In the genomic region with DNA sequence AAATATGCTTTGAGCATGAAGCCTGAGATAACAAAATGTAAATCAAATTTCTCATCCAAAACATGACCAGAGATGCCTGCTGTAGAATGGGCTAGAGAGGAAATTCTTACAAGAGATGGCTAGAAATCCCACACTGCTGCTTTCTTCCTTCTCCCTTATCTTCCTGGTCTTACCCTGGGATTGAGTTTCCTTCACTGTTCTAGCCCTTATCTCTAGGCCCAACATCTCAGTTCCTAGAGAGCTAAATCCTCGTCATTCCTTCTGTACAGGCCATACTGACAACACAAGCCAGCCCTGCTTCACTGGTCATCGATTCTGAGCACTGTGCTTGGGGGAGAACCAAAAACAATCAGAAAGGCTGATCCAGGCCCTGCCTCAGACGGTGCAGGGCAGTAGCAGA, we compare ENCODE assay signal across 36 mouse cellular contexts. TPM values are rescaled to one million over a fixed set of nuclear protein-coding genes. Genes with fewer than 3 reads are reported as not detected.
"Had no signal": no experiment of that assay in that cellular context is flagged by ENCODE, and none has a peak within 500 bp of the region (broad histone marks: within the 10 kb centered on the region; RNA-seq: fewer than 3 reads in every experiment).

No protein-coding gene starts in this region.

RNA-seq across cellular contexts. Expression of a gene that starts 1.6 kb away (rescaled TPM):
- total RNA-seq: heart, postnatal 10 days; heart, postnatal 14 days; heart, postnatal 25 days; heart, postnatal 36 days; heart, postnatal 4 days; hematopoietic stem cell, adult 5-6 weeks; hindbrain, postnatal 0 days; layer of hippocampus, adult 18-20 months; layer of hippocampus, adult 2 months; layer of hippocampus, adult 8-10 months; layer of hippocampus, postnatal 10 days; layer of hippocampus, postnatal 14 days; layer of hippocampus, postnatal 25 days; layer of hippocampus, postnatal 36 days; left cerebral cortex, adult 18-20 months; left cerebral cortex, adult 2 months had no signal
- polyA plus RNA-seq: heart, embryonic 13.5 days; heart, embryonic 14.5 days; heart, embryonic 15.5 days; heart, embryonic 16.5 days; heart, postnatal 0 days; hindbrain, embryonic 11.5 days; hindbrain, embryonic 12.5 days; hindbrain, embryonic 13.5 days; hindbrain, embryonic 14.5 days; hindbrain, embryonic 15.5 days; hindbrain, embryonic 16.5 days; hindbrain, postnatal 0 days; inflammation-experienced regulatory T-cells, adult 6 months; intestine, embryonic 14.5 days; intestine, embryonic 15.5 days; intestine, embryonic 16.5 days; intestine, postnatal 0 days; kidney, embryonic 16.5 days had no signal

RNA-seq across cellular contexts. Expression of a gene that starts 4.5 kb away (rescaled TPM):
- total RNA-seq: heart, postnatal 10 days; heart, postnatal 14 days; heart, postnatal 25 days; heart, postnatal 36 days; hematopoietic stem cell, adult 5-6 weeks; hindbrain, postnatal 0 days; layer of hippocampus, adult 18-20 months; layer of hippocampus, adult 2 months; layer of hippocampus, adult 8-10 months; layer of hippocampus, postnatal 10 days; layer of hippocampus, postnatal 14 days; layer of hippocampus, postnatal 25 days; layer of hippocampus, postnatal 36 days; left cerebral cortex, adult 18-20 months; left cerebral cortex, adult 2 months had no signal
- polyA plus RNA-seq: heart, embryonic 14.5 days; heart, embryonic 15.5 days; heart, embryonic 16.5 days; hindbrain, embryonic 11.5 days; hindbrain, embryonic 12.5 days; hindbrain, embryonic 13.5 days; hindbrain, embryonic 14.5 days; hindbrain, embryonic 15.5 days; hindbrain, embryonic 16.5 days; hindbrain, postnatal 0 days; inflammation-experienced regulatory T-cells, adult 6 months; intestine, embryonic 16.5 days; intestine, postnatal 0 days had no signal

RNA-seq across cellular contexts. Expression of a gene that starts 7.2 kb away (rescaled TPM):
- total RNA-seq: heart, postnatal 10 days; heart, postnatal 14 days; heart, postnatal 25 days; heart, postnatal 36 days; heart, postnatal 4 days; hematopoietic stem cell, adult 5-6 weeks; hindbrain, postnatal 0 days; layer of hippocampus, adult 18-20 months; layer of hippocampus, adult 2 months; layer of hippocampus, adult 8-10 months; layer of hippocampus, postnatal 10 days; layer of hippocampus, postnatal 14 days; layer of hippocampus, postnatal 25 days; layer of hippocampus, postnatal 36 days; left cerebral cortex, adult 18-20 months; left cerebral cortex, adult 2 months had no signal
- polyA plus RNA-seq: heart, embryonic 13.5 days; heart, embryonic 14.5 days; heart, embryonic 15.5 days; heart, embryonic 16.5 days; heart, postnatal 0 days; hindbrain, embryonic 10.5 days; hindbrain, embryonic 13.5 days; hindbrain, embryonic 14.5 days; hindbrain, embryonic 15.5 days; hindbrain, embryonic 16.5 days; hindbrain, postnatal 0 days; inflammation-experienced regulatory T-cells, adult 6 months; intestine, embryonic 16.5 days; intestine, postnatal 0 days had no signal

RNA-seq across cellular contexts. Expression of a gene that starts 13.2 kb away (rescaled TPM):
- total RNA-seq: heart, postnatal 10 days; heart, postnatal 14 days; heart, postnatal 25 days; heart, postnatal 36 days; heart, postnatal 4 days; hindbrain, postnatal 0 days; layer of hippocampus, adult 18-20 months; layer of hippocampus, adult 2 months; layer of hippocampus, adult 8-10 months; layer of hippocampus, postnatal 10 days; layer of hippocampus, postnatal 14 days; layer of hippocampus, postnatal 25 days; layer of hippocampus, postnatal 36 days; left cerebral cortex, adult 18-20 months; left cerebral cortex, adult 2 months had no signal
- polyA plus RNA-seq: heart, embryonic 10.5 days; heart, embryonic 13.5 days; heart, embryonic 14.5 days; heart, embryonic 15.5 days; heart, embryonic 16.5 days; heart, postnatal 0 days; hindbrain, embryonic 12.5 days; hindbrain, embryonic 13.5 days; hindbrain, embryonic 14.5 days; hindbrain, embryonic 15.5 days; hindbrain, embryonic 16.5 days; hindbrain, postnatal 0 days; inflammation-experienced regulatory T-cells, adult 6 months; intestine, embryonic 14.5 days; intestine, embryonic 15.5 days; intestine, embryonic 16.5 days; intestine, postnatal 0 days; kidney, embryonic 14.5 days had no signal

RNA-seq across cellular contexts. Expression of a gene that starts 14.4 kb away (rescaled TPM):
- total RNA-seq: hematopoietic stem cell, adult 5-6 weeks; hindbrain, postnatal 0 days; layer of hippocampus, adult 18-20 months; layer of hippocampus, adult 2 months; layer of hippocampus, postnatal 10 days; layer of hippocampus, postnatal 14 days; layer of hippocampus, postnatal 25 days; layer of hippocampus, postnatal 36 days; left cerebral cortex, adult 18-20 months; left cerebral cortex, adult 2 months had no signal
- polyA plus RNA-seq: heart, embryonic 14.5 days; hindbrain, embryonic 15.5 days; hindbrain, embryonic 16.5 days; hindbrain, postnatal 0 days; intestine, embryonic 15.5 days had no signal
